Mouse (Mus musculus) heart, postnatal 14 days (tissue): ENCODE measurements around the gene Arhgap44. TPM values are rescaled to one million over a fixed set of nuclear protein-coding genes. Genes with fewer than 3 reads are reported as not detected.

ENCODE experiments used
- DNase-seq, 2 experiments: peaks; one replicate each; pipeline ENCODE4 v3.0.0; 2021 to 2022
- intact Hi-C: fragments of 180-260 bp; cut with DNase I; formaldehyde crosslinking; loops from one replicate; pipeline ENCODE4 v1.15.1; 2025
- long read RNA-seq, 2 experiments: library from polyadenylated mRNA; stranded (forward); transcript quantifications; one replicate each; pipeline ENCODE4 v2.0.0; 2021
- total RNA-seq, 2 experiments: library from RNA; stranded (reverse); gene quantifications; 2 replicates each; pipeline ENCODE4 v1.2.3; 2021

Arhgap44 gene
- total RNA-seq = 10 to 100 TPM; 16.7 to 18.9 TPM
- long read RNA-seq, experiment 1, full-length matches to known transcripts = 4 of 9 reads
- long read RNA-seq, experiment 1, partial matches to known transcripts = 2 of 9 reads
- long read RNA-seq, experiment 1, other reads (novel, unspliced or antisense) = 3 of 9 reads
- long read RNA-seq, experiment 2, full-length matches to known transcripts = 7 of 11 reads
- long read RNA-seq, experiment 2, partial matches to known transcripts = 2 of 11 reads
- long read RNA-seq, experiment 2, other reads (novel, unspliced or antisense) = 2 of 11 reads

DNA sequence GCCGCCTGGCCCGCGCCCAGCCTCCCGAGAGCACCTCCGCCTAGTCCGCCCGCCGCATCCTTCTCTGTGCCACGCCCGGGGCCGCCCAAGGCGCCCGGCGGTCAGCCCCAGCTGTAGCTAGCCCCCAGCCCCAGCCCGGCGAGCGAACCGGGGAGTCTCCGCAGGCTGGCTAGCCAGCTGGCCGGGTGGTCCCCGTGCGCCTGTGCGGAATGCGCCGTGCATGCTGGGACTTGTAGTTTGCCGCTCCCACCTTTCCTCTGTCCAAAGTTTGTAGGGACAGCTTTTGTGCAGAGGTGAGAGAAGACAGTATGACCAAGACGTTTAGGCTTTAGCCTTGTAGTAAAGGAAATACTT is at the start of gene Arhgap44:
Gene Arhgap44 (minus strand): TSS at position 195 of the 354 bp plus-strand sequence.
- intact Hi-C loops = loop anchor here (5.0 kb wide), 1 partner anchor 75 kb away; no protein-coding TSS in a partner anchor
- peak; percentile 73 to 79 for DNase-seq

DNA sequence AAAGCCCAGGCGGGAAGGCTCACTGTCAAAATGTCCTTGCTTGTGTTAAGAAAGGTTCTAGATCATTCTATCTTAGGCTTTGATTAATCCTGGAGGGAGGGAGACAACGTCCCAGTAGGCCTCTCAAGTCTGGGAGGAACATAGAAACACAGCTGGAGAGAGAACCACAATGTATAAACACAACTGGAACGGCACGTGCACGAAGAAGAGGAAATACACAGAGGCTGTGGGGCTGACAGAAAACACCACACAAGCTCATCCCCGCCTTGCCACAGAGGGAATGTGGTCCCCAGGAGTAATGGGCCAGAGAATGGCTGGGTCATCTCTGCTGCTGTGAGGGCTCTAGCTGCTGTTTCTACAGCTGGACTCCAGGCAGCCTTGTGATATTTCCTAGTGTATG is 48.9 kb upstream of the Arhgap44 start:
- intact Hi-C loops = no loop called here

GRCm38 (mm10) chr11:65209441-65209840 is 46.7 kb upstream of the Arhgap44 start:
- intact Hi-C loops = loop anchor here (5.0 kb wide), 1 partner anchor 93 kb away; no protein-coding TSS in a partner anchor
- DNase-seq = peak; percentile 67 to 82

More for the DNA sequence above, 48.9 kb upstream of the Arhgap44 start:
- no peak for DNase-seq

DNA sequence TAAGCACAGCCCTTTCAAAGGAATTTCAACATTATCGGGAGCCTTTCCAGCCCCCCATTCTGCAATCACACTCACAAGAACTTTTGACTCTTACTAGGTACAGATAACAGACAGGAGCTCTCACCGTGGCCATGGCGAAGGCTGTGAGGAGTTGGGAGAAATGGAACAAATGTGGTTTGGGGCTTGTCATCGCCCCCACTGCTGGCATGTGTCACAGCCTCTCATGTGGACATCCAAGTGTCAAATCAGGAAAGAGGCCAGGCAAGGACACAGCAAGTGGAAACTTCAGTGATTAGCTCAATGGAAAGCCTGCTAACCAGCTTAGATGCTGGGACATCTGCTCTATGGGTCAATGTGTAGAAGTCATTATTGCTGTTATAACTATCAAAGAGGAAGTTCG is 42.5 kb upstream of the Arhgap44 start:
- peak; percentile 52 to 69 for DNase-seq
- intact Hi-C loops = loop anchor here (5.0 kb wide), 1 partner anchor 97 kb away; no protein-coding TSS in a partner anchor

DNA sequence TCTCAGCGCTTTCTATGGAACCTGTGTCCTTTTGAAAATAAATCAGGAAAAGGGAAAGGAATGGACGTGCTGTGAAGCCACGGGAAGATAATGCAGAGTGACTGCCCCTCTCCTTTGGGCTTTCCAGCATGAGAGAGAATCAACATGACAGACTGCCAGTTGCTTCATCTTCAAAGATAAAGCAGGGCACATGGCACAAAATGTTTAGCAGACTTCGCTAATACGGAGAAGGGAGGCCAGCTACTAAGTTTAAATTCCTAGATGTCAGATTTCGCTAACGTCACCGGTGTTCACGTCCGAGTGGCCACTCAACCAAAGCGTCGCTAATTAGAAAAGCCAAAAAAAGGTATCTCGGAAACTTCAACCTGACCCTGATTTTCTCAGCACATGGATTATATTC is 41.9 kb upstream of the Arhgap44 start:
- DNase-seq = no peak
- intact Hi-C loops = loop anchor here (5.0 kb wide), 1 partner anchor 98 kb away; no protein-coding TSS in a partner anchor

DNA sequence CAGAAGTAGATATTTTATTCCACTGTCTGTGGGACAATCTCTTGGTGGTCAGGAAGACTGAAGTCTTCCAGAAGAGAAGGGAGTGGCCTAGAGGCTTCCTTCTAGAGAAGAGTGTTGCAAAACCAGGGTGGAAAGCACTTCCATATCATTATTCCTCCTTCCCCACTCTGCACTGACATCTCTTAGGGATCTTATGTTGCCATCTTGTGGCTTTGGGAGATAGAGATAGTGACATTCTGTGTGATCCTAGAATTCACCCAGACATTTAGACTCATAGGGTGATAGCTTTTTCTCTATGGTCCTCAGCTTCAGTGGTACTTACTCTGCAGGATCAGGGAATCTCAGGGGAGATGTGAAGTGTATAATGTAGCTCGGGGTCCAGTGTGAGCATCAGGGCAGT is 40.3 kb upstream of the Arhgap44 start:
- intact Hi-C loops = no loop called here
- no peak for DNase-seq

- no peak for DNase-seq
- intact Hi-C loops = no loop called here
Observed at GRCm38 (mm10) chr11:65202236-65202635, 39.5 kb upstream of the Arhgap44 start.

DNA sequence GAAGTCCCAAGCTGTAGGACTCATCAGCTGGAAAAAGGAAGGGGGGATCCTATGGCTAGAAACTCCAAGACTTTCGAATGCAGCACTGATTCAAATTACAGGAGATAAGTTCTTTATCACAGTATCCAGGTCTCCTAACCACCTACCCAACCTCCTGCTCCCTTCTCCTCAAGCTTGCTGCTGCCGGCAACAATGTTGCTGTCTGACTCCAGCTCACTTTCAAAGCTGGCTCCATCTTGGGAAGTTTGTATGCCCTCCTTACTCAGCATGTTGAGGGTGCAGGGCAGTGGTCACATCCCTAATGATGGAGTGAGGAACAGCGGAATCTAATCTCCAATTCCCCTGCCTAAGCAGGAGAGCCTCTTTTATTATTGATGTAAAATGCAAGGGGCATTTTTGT is 35.3 kb upstream of the Arhgap44 start:
- intact Hi-C loops = loop anchor here (5.0 kb wide), 2 partner anchors 64 to 434 kb away; no protein-coding TSS in a partner anchor
- DNase-seq = no peak

GRCm38 (mm10) chr11:65197280-65197679 is 34.5 kb upstream of the Arhgap44 start:
- intact Hi-C loops = loop anchor here (2.0 to 5.0 kb wide), 3 partner anchors 65 to 482 kb away; no protein-coding TSS in a partner anchor
- DNase-seq = peak; percentile 75 to 84

DNA sequence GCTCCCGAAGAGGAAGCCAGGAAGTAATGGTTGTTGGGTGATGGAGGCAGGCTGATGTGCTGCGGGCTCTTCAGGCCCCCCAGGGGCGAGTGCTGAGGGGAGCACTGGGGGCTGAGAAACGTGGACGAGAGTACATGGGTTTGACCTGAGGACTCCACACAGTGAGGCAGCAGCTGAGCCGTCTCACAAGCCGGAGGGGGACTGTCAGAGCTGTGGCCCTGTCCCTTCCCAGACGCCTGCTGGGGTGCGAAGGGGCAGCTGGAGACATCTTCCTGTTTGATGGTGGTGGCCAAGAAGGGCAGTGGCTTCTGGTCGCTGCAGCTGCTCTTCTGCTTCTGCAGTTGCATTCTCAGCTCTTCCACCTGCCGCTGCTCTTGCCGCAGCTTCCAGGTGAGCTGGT is 24.2 kb upstream of the Arhgap44 start:
- intact Hi-C loops = no loop called here

GRCm38 (mm10) chr11:65185114-65185513 is 22.4 kb upstream of the Arhgap44 start:
- intact Hi-C loops = no loop called here
- no peak for DNase-seq

More for the DNA sequence above, 24.2 kb upstream of the Arhgap44 start:
- no peak for DNase-seq

GRCm38 (mm10) chr11:65170121-65170750 is 7.5 kb upstream of the Arhgap44 start:
- no peak for DNase-seq

DNA sequence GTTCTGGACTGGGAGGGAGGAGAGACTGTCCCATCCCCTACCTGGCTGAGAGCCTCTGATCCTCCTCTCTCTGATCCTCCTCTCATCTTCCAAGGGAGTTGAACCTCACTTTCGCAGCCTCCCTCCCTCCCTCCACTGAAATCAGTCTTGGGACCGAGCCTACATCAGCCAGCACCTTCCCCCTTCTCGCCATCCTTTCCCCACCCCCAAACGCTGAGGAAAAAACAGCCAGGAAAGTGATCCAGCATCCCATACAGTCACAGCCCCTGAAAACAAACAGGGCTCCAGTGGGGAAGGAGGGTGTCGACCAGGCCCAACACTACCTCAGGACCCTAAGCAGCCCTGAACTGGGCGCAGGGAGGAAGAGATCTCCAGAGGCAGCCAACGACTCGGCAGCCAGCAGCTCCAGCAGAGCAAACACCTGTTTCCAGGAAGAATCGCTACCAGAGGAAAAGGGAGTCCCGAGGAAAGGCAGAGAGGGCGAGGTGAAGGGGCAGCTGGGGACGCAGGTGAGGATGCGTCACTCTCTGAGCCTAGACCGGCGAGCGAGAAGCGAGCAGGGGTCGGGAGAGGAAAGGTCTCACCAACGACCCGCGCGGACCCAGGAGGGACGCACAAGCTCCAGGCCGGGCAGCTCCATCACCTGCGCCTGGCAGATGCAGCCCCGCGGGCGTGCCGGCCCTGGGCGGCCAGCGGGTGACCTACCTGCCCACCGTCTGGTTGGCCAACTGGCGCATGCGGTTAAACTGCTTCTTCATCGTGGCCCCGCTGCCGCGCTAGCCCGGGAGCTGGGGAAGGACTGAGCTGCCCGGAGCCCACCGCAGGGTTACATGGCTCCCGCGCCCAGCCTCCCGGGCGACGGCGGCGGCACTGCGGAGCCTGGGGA is 637 bp downstream of the Arhgap44 start:
- no peak for DNase-seq
- intact Hi-C loops = loop anchor here (5.0 kb wide), 1 partner anchor 75 kb away; no protein-coding TSS in a partner anchor

More at GRCm38 (mm10) chr11:65170121-65170750, 7.5 kb upstream of the Arhgap44 start:
- intact Hi-C loops = no loop called here

DNA sequence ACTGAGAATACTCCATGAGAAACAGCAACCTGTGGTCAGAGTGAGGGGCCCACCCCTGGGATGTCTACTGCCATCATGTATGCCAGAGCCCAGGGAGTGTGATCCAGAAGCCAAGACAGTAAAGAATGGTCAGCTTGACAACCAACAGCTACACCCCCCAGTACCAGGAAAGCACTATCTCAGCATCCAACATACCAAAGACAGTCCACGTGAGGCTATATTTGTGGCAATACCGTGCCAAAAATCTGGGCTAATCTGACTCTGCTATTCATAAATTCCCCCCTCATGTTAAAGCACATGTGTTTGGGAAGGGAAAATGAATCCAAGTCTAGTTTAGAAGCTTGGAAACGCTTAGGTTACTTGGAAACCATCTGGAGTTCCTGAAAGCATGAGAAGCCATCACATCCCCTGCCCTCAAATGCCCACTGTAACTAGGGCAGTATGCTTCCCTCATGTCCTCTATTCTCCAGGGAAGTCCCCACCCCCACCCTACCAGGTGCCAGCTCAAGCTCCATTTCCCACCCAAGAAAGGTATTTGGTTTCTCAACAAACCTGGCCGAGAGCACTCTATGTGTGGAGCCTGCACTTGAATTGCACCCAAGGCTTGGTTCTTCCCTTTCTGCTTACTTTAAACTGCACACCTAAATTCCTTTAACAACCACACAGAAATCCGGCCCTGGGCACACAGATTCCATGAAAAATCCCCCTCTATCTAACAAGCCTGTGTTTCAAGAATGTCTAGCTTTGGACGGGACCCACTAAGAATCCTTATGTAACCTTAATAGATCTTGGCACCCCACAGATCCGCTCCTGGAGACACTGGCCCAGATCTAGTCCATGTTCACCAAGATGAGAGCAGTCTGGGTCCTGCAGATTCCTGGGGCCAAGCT is 1.5 kb downstream of the Arhgap44 start:
- intact Hi-C loops = loop anchor here (5.0 kb wide), 1 partner anchor 74 kb away; no protein-coding TSS in a partner anchor
- no peak for DNase-seq

DNA sequence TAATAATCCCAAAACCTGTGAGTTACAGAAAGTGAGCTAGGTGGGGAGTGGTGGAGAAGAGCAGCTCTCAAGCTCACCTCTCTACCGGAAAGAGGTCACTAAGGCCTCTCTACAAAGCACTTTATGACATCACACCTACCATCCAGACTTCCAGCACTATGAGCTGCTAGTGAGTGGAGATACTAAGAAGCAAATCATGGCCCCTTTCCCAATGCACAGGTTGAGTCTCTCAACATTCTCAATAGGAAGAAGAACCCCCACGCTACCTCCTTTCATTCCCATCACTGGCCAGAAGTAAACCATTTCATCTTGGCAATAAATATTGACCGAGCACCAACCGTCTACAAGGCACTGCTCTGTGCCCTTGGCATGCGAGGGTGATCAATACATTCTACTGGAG is 3.0 kb downstream of the Arhgap44 start, which contains the start of gene 1700086D15Rik:
Gene 1700086D15Rik (minus strand): TSS at position 101 of the 400 bp plus-strand sequence.
- no peak for DNase-seq
- intact Hi-C loops = loop anchor here (5.0 kb wide), 1 partner anchor 72 kb away; no protein-coding TSS in a partner anchor

GRCm38 (mm10) chr11:65158658-65158990 is 4.1 kb downstream of the Arhgap44 start:
- intact Hi-C loops = no loop called here
- no peak for DNase-seq

DNA sequence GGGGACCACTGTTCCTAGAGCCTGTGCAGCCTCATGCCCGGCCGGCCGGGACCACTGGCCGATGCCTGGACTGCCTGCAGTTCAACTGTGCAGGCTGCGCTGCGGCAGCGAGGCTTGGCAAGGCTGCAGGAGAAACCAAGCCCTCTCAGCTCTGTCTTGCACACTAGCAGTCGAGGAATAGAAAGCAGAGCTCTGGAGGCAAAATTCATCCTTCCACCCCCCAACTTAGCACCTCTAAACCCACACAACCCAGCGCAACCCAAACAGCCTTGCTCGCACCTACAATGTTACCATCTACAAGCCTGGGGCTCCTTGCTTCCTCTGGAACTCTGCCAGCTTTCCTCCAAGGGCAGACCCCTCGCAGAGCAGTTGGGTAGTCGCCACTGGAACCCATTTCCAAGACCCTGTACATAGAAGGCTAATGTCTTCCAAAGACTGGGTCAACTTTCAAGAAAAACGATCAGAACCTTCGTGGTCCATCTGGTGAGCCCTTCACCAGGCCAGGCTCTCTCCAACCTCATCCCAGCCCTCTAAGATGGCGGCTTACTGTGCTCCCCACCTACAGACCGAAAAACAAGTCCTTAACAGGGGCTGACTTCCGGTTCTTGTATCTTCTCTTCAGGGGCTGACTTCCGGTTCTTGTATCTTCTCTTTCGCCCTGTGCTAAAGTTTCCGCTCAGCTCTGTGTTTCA is 4.6 kb downstream of the Arhgap44 start:
- no peak for DNase-seq
- intact Hi-C loops = no loop called here

DNA sequence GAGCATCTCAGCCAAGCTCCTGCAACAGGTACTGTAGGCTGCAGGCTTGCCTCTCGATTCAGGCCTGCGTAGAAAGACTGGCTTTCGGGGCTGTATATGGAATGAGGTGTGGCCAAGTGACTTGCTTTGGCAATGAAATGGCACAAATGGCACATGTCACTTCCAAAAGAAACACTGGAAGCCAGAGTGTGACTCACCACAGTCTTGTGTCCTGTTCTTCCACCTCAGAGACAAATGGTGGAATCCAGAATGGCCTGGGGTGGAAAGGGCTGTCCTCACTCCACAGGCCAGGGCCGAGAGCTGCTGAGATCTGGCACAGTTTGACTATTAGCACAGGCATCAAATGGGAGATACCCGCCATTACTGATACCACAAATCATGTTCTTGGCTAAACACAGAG is 9.8 kb downstream of the Arhgap44 start:
- intact Hi-C loops = no loop called here

GRCm38 (mm10) chr11:65148441-65148840 is 14.3 kb downstream of the Arhgap44 start:
- DNase-seq = no peak
- intact Hi-C loops = no loop called here

More for the DNA sequence above, 9.8 kb downstream of the Arhgap44 start:
- no peak for DNase-seq
